Mouse (Mus musculus): ENCODE measurements around the gene Filip1l. TPM values are rescaled to one million over a fixed set of nuclear protein-coding genes. Genes with fewer than 3 reads are reported as not detected.

Gene Filip1l
- polyA plus RNA-seq, 2 experiments from 2014 or later = 14.0 to 14.3 TPM

GRCm38 (mm10) chr16:57398387-57399214 lies 45.7 kb downstream of the Filip1l start:
- no peak for ATAC-seq

DNA sequence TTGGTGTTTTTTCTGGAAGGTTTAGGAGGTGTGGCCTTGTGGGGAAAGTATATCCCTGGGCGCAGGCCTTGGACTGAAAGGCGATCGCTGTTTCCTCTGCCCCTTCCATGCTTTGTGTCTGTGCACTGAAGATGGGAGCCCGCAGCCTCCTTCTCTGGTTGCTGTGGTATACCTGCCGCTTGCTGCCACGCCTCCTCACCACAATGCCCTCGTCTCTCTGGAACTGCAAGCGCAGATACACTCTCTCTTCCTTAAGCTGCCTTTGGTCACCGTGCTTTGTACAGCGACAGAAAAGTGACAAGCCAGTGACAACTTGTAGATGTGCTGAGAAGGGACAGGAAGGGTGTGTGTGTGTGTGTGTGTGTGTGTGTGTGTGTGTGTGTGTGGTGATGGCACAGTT lies 46.7 kb downstream of the Filip1l start:
- ATAC-seq = no peak

GRCm38 (mm10) chr16:57401702-57402101 lies 48.8 kb downstream of the Filip1l start:
- ATAC-seq = no peak

DNA sequence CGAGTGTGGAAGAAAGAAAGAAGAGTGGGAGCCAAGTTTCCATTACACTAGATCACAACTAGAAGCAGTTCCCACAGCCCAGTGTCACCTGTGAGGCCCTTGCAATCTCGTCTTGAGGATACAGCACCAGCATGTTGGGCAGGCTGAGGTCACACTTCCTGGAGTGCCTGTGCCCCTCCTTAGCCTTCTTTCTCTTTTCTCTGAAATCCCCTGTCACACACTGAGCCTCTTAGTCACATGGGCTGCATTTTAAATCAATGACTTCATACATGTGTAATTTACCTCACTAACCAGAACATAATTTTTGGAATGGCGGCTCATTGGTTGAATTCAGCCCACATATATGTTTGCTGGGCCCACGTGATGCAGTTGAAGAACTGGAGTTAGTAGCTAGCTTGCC lies 50.0 kb downstream of the Filip1l start:
- ATAC-seq = peak; percentile 93

GRCm38 (mm10) chr16:57403825-57404224 lies 50.9 kb downstream of the Filip1l start:
- no peak for ATAC-seq

DNA sequence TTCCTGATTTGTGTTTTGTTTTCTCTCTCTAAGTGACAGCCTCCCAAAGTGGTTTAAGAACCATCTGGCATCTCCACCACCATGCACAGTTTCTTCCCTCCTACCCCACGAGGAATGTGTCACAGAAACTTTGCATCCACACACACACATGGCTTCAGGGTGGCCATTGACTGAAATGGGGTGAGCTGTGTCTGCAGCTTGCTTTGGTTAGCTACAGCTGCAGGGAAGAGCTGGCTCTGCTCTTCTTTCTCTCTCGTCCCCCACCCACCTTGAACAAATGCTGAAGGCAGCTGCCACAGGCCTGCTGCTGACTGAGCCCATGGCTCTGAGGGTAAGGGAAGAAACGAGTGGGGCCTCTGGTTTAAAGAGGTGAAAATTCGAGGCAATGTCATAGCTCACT lies 59.9 kb downstream of the Filip1l start:
- ATAC-seq = no peak

DNA sequence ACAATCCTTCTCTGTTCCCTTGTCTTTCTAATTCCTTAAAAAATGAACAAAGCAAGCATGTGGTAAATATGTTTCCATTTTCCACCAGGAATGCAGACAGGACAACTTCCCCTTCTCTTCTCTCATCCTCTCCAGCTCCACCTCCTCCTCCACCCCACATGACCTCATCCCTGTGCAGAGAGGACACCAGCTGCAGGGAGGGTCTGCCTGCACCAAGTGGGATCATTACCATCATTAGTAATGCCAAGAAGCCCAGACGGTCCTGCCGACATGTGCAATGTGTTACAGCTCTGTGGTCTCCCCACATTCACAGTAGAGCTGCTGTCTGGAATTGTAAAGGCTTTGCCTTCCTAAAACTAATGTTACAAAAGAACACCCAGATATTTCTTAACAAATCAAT lies 63.2 kb downstream of the Filip1l start:
- ATAC-seq = no peak

DNA sequence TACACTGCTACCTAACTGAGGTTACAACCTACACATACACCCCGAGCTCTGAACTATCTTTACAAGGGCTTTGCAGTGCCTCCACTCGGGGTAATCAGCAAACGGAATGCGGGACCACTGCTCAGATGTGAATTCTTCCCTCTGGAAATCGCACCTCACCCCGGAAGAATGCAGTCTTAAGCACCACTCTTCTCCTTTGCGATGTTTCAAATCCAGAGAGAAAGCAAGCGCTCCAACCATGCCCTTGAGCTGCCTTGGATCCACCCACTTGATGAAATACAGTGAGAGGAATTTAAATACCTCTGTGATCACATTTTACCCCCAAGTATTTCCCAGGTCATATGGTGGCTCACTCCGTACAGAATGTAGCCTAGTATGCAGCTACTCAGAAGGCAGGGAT lies 64.1 kb downstream of the Filip1l start:
- no peak for ATAC-seq

DNA sequence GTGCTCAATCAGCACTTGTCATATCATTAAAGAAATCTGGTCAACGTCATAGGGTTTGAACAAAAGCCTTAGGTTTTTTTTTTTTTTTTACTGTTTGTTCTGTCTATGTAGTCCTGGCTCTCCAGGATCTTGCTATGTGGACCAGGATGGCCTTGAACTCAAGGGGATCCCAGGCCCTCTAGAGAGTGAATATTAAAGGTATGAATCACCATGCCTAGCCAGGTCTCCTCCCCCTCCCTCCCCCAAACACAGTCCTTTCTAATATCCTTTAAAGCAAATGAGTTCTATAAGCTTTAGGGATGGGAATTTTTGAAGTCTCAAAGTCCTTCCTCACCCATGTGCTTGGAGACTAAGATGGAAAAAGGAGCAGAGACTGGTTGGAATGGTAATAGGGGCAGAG lies 65.1 kb downstream of the Filip1l start:
- ATAC-seq = no peak

GRCm38 (mm10) chr16:57419332-57419731 lies 66.4 kb downstream of the Filip1l start:
- no peak for ATAC-seq

DNA sequence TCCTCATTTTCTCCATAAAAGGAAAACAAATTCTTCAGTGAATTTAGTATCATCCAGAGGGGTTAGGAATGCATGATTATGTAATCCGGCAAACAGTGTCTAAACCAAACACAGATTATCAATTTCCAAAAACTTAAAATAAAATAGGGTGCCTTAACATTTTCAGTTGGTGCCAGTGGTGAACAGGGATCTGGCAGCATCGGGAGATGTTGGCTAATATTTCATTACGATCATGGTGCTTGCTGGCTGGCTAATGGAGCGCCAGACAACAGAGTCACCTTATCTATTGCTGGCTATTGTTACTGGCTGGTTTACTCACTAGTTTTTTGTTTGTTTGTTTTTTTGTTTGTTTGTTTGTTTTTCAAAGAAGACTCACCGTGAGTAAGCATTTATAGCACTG lies 67.0 kb downstream of the Filip1l start:
- no peak for ATAC-seq

- no peak for ATAC-seq
These were observed 68.1 kb downstream of the Filip1l start for GRCm38 (mm10) chr16:57420773-57421556.

- ATAC-seq = peak; percentile 49
These were observed 69.0 kb downstream of the Filip1l start for GRCm38 (mm10) chr16:57421680-57422417.

- ATAC-seq = peak; percentile 86
These were observed 70.3 kb downstream of the Filip1l start for GRCm38 (mm10) chr16:57423001-57423800.

- no peak for ATAC-seq
These were observed 73.8 kb downstream of the Filip1l start for GRCm38 (mm10) chr16:57426680-57427079.

GRCm38 (mm10) chr16:57427516-57428285 lies 74.8 kb downstream of the Filip1l start:
- ATAC-seq = no peak

GRCm38 (mm10) chr16:57428977-57429376 lies 76.1 kb downstream of the Filip1l start:
- no peak for ATAC-seq

GRCm38 (mm10) chr16:57431294-57431693 lies 78.4 kb downstream of the Filip1l start:
- ATAC-seq = no peak

DNA sequence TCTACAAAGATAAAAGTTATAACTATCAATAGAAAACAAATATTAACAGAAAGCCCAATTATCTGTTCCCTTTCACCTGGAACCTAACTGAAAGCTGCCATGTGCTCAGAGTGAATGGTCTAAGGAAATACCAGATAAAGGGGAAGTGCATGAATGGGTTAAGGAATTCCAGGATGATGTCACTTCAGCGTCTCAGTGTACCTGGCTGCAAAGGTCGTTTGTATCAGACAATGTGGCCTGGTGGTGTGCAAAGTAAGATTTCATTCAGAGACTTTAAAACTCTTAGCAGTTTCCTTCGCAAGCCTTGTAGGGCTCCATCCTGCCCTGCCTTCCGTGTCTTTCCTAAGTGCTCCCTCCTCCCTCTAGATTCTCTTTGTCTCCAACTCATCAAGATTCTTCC lies 80.3 kb downstream of the Filip1l start:
- ATAC-seq = no peak

- no peak for ATAC-seq
These were observed 80.8 kb downstream of the Filip1l start for GRCm38 (mm10) chr16:57433671-57434070.

DNA sequence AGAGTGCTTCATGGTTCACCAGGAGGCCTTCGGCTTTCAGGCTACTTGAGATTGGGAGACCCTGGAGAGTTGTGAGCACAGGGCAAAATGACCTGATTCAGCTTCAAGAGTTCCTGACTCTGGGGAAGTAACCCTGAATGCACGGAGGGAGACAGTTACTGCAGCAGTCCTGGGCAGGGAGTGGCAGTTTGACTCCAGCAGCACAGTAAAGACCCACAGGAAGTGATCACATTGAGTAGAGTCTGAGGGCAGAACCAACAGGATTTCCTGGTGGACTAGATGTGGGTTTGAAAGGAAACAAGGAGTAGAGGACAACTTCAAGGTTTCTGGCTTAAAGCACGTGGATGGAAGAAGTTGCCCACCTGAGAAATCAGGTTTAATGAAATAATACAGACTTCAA lies 81.7 kb downstream of the Filip1l start:
- ATAC-seq = peak; percentile 99

All from activated CD4-positive, CD25-positive, alpha-beta regulatory T cell, adult 4 months (primary cell).